Mouse (Mus musculus) CD4-positive, CD25-positive, alpha-beta regulatory T cell, adult 9 weeks (primary cell): ENCODE data around the gene Map2k7. TPM values are rescaled to one million over a fixed set of nuclear protein-coding genes. Genes with fewer than 3 reads are reported as not detected.

Source experiments
- polyA plus RNA-seq: library from polyadenylated mRNA; unstranded; fragments of 100-300 nt; shearing (Covaris generic); gene quantifications from one replicate; pipeline ENCODE4 v1.2.1, GENCODE M21; 2017

Gene Map2k7
- polyA plus RNA-seq, result 85.3 TPM

GRCm38 (mm10) chr8:4238434-4239192 is at the start of gene Map2k7, which contains the start of gene Gm49320:
Gene Map2k7, plus strand, starts transcription at chr8:4238740.
Gene Gm49320, plus strand, starts transcription at chr8:4238865.

DNA sequence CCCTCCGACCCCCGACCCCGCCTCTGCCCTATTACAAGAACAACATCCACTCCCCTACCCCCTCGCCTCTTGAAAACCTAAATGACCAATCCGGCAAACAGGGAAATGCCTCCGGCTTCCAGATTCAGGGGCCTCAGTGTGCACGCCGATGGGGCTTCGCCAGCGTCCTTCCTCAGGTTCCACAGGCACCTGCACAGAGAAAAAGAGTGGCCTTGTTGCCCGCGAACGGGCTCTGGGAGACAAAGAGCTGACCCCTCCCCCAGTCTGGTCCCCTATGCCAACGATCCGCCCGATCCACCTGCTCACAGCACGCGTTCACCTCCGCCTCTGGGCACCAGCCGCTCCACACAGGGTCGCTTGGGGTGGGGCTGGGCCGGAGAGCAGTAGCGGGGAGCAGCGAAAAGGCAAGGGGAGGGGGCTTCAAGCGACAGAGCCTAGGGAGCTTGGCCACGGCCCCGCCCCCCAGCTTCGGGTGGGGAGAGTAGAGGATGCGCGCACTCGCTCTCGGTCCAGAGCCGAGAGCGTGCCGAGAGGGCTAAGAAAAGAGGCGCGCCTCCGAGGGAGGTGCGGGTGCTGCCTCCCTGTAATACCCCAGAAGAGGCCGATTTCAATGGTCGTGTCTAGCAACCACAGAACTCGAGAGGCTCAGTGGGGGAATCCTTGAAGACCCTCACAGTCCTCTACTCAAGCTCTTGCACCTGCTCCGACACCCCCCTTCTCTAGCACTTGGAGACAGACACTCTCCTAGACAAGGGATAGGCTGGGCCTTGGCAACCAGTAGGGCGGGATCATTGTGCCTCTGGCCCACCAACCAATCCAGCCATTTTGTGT is 21.5 kb upstream of the Map2k7 start, which contains the start of gene Prr36:
Gene Prr36 (minus strand): TSS at position 669 of the 831 bp plus-strand sequence.

DNA sequence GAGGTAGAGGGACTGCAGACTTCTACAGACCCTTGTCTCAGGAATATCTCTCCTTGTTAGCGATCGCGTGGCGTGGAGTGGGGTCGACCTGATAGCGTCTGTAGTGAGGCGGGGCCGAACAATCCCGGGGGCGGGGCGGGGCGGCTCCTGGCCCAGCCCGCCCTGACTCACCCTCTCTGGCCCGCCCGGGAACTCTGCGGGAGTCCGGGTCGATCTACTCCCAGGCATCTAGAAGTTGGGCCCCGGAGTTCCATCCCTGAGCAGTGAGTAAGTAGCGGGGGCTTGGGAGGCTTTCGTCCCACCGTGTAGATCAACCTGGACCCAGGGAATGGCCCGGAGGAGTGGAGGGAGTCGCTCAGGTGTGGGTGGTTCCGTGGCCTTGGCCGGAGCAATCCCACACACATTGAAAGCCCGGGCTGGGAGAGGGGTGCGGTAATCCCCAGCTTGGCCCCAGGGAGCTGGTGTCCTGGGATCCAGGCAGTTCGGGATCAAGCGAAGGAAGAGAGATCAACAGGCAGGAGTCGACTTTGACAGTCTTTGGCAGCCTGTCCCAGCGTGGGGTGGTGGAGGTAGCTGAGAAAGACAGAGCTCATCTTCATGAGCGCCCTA is 11.7 kb upstream of the Map2k7 start, which contains the start of gene Lrrc8e:
Gene Lrrc8e (plus strand): TSS at position 89 of the 609 bp plus-strand sequence.

DNA sequence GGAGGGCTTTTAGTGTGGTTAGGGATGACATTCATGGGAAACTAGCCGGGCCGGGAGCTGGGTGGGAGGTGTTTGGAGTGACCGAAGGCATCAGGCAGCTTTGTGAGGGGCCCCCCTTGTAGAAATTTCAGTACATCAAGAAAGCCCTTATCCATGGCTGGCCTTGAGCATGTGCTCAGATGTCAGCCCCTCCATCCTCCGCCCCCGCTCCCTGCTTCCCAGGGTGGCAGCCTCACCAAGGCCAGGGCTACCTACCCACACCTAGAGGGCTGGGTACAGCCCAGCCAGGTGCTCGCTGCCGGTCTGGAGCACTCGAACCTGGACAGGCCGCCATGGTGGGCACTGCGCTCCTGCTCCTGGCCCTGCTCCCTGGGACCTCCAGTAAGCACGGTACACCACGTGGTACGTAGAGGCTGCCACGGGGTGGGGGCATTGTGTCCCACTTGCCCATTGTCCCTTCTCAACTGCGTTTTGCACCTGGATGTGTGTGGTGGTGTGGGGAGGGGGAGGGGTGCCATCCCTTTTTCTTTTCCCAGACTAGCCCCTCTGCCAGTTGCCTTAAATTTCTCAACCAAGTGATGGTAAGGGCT is 9.5 kb downstream of the Map2k7 start, which contains the start of gene Tgfbr3l:
Gene Tgfbr3l (plus strand): TSS at position 264 of the 590 bp plus-strand sequence.

GRCm38 (mm10) chr8:4252934-4253841 is 14.6 kb downstream of the Map2k7 start, which contains the start of gene Snapc2:
Gene Snapc2, plus strand, starts transcription at chr8:4253080.

GRCm38 (mm10) chr8:4259125-4259804 is 20.7 kb downstream of the Map2k7 start, which contains the start of gene Ctxn1:
Gene Ctxn1, minus strand, starts transcription at chr8:4259274.

DNA sequence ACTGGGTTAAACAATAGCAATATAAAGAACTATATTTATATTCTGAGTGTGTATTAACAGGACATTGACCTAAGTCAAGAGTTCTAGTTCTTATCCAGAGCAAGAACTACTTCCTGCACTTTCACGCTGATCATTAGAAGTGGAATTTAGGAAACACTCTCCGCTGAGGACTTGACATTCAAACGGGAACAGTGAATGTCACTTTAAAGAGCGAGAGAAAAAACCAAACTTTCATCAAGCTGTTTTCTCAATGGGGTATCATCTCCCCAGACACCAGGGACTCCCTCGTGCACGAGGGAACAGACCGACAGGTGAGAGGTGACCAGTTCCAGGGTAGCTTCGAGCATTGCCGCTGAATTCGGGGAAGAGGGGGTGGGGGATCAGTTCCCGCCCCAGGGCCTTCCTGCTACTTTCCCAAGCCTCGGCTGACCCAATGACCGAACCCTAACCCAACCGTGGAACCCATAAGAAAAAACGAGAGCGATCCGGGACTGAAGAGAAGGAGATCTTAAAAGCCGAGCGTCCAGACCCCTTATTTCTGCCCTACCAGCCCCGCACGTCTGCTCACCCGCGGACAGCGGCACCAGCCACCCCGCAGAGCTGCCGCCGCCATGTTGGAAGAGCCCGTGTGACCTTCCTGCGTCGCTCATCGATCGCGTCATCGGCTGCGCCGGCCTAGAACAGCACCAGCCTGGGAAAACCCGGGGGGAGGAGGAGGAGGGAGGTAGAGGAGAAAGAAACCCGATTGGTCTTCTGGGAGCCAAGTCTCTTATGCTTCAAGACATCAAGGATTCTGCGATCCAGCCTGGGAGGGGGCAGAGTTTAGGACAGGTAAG is 37.0 kb downstream of the Map2k7 start, which contains the start of gene Timm44:
Gene Timm44 (minus strand): TSS at position 639 of the 836 bp plus-strand sequence.

Other genes with a start within 250 kb of the Map2k7 start
- not detected for gene Cd209f, start 132.9 kb upstream of the Map2k7 start, polyA plus RNA-seq
- gene Cd209g, start 104.6 kb upstream of the Map2k7 start, polyA plus RNA-seq, result not detected
- 12.8 TPM for gene Evi5l, start 72.2 kb upstream of the Map2k7 start, polyA plus RNA-seq
- 0.21 TPM for gene Prr36, start 21.3 kb upstream of the Map2k7 start, polyA plus RNA-seq
- gene Lrrc8e, start 11.9 kb upstream of the Map2k7 start, polyA plus RNA-seq, result 0.20 TPM
- gene Gm49320, start 125 bp downstream of the Map2k7 start, polyA plus RNA-seq, result 1.2 TPM
- 10.7 TPM for gene Tgfbr3l, start 9.5 kb downstream of the Map2k7 start, polyA plus RNA-seq
- gene Snapc2, start 14.3 kb downstream of the Map2k7 start, polyA plus RNA-seq, result 33.3 TPM
- 0.22 TPM for gene Ctxn1, start 20.5 kb downstream of the Map2k7 start, polyA plus RNA-seq
- 74.9 TPM for gene Timm44, start 37.2 kb downstream of the Map2k7 start, polyA plus RNA-seq
- 14.8 TPM for gene Ccl25, start 86.5 kb downstream of the Map2k7 start, polyA plus RNA-seq
- 11.3 TPM for gene Elavl1, start 86.7 kb downstream of the Map2k7 start, polyA plus RNA-seq